Mouse (Mus musculus): Measurements from ENCODE around the gene Serpinb8. TPM values are rescaled to one million over a fixed set of nuclear protein-coding genes. Genes with fewer than 3 reads are reported as not detected.

Serpinb8 gene
- polyA plus RNA-seq, 1 experiment from 2014 or later = 0.39 TPM

GRCm38 (mm10) chr1:107584932-107585331, 4.9 kb upstream of the Serpinb8 start:
- H3K27ac ChIP-seq (ENCODE audit: low read length) = no peak overlapping the region
- H3K4me2 ChIP-seq (ENCODE audit: low read length) = no peak overlapping the region
- ATAC-seq = peak; percentile 86
- H3K4me1 ChIP-seq (ENCODE audit: control insufficient read depth, insufficient read depth, low read length) = no peaks in the 10 kb centered on the region
- WGBS = 59% methylated on average over 3 of the region's 3 CpGs
- no peak overlapping the region for H3K4me3 ChIP-seq (ENCODE audit: low read depth, low read length)
- H3K9ac ChIP-seq (ENCODE audit: low read depth, low read length) = no peak overlapping the region
- no peaks in the 10 kb centered on the region for H3K9me3 ChIP-seq (replicated peaks; ENCODE audit: control insufficient read depth, low read length, poor library complexity, severe bottlenecking)
- no peaks in the 10 kb centered on the region for H3K27me3 ChIP-seq (ENCODE audit: control insufficient read depth, insufficient read depth, low read depth, low read length)
- H3K36me3 ChIP-seq (ENCODE audit: control insufficient read depth, insufficient read depth, low read length) = no peaks in the 10 kb centered on the region

GRCm38 (mm10) chr1:107586196-107586595, 3.6 kb upstream of the Serpinb8 start:
- Histone ChIP-seq H3K4me3 (ENCODE audit: low read depth, low read length) (no peak overlapping the region), H3K27me3 (ENCODE audit: control insufficient read depth, insufficient read depth, low read depth, low read length) (no peaks in the 10 kb centered on the region), H3K36me3 (ENCODE audit: control insufficient read depth, insufficient read depth, low read length) (no peaks in the 10 kb centered on the region), H3K4me2 (ENCODE audit: low read length) (no peak overlapping the region), H3K27ac (ENCODE audit: low read length) (no peak overlapping the region), H3K9me3 (replicated peaks; ENCODE audit: control insufficient read depth, low read length, poor library complexity, severe bottlenecking) (no peaks in the 10 kb centered on the region), H3K4me1 (ENCODE audit: control insufficient read depth, insufficient read depth, low read length) (no peaks in the 10 kb centered on the region), H3K9ac (ENCODE audit: low read depth, low read length) (no peak overlapping the region)
- 89% methylated on average over 3 of the region's 3 CpGs for WGBS
- ATAC-seq = no peak

- Histone ChIP-seq H3K27me3 (ENCODE audit: control insufficient read depth, insufficient read depth, low read depth, low read length) (no peaks in the 10 kb centered on the region), H3K4me2 (ENCODE audit: low read length) (no peak overlapping the region), H3K27ac (ENCODE audit: low read length) (no peak overlapping the region), H3K9me3 (replicated peaks; ENCODE audit: control insufficient read depth, low read length, poor library complexity, severe bottlenecking) (no peaks in the 10 kb centered on the region), H3K36me3 (ENCODE audit: control insufficient read depth, insufficient read depth, low read length) (no peaks in the 10 kb centered on the region), H3K9ac (ENCODE audit: low read depth, low read length) (no peak overlapping the region), H3K4me1 (ENCODE audit: control insufficient read depth, insufficient read depth, low read length) (no peaks in the 10 kb centered on the region), H3K4me3 (ENCODE audit: low read depth, low read length) (no peak overlapping the region)
- no peak for ATAC-seq
Observed at GRCm38 (mm10) chr1:107588206-107588605, 1.6 kb upstream of the Serpinb8 start.

- no peaks in the 10 kb centered on the region for H3K27me3 ChIP-seq (ENCODE audit: control insufficient read depth, insufficient read depth, low read depth, low read length)
- H3K4me2 ChIP-seq (ENCODE audit: low read length) = no peak overlapping the region
- H3K4me1 ChIP-seq (ENCODE audit: control insufficient read depth, insufficient read depth, low read length) = no peaks in the 10 kb centered on the region
- no peak overlapping the region for H3K4me3 ChIP-seq (ENCODE audit: low read depth, low read length)
- no peaks in the 10 kb centered on the region for H3K9me3 ChIP-seq (replicated peaks; ENCODE audit: control insufficient read depth, low read length, poor library complexity, severe bottlenecking)
- ATAC-seq = no peak
- no peak overlapping the region for H3K9ac ChIP-seq (ENCODE audit: low read depth, low read length)
- 43% methylated on average over 1 of the region's 1 CpGs for WGBS
- no peak overlapping the region for H3K27ac ChIP-seq (ENCODE audit: low read length)
- no peaks in the 10 kb centered on the region for H3K36me3 ChIP-seq (ENCODE audit: control insufficient read depth, insufficient read depth, low read length)
Observed at GRCm38 (mm10) chr1:107588642-107589041, 1.2 kb upstream of the Serpinb8 start.

- Histone ChIP-seq H3K4me3 (ENCODE audit: low read depth, low read length) (no peak overlapping the region), H3K9ac (ENCODE audit: low read depth, low read length) (no peak overlapping the region), H3K9me3 (replicated peaks; ENCODE audit: control insufficient read depth, low read length, poor library complexity, severe bottlenecking) (no peaks in the 10 kb centered on the region), H3K4me2 (ENCODE audit: low read length) (no peak overlapping the region), H3K27me3 (ENCODE audit: control insufficient read depth, insufficient read depth, low read depth, low read length) (no peaks in the 10 kb centered on the region), H3K27ac (ENCODE audit: low read length) (no peak overlapping the region), H3K36me3 (ENCODE audit: control insufficient read depth, insufficient read depth, low read length) (no peaks in the 10 kb centered on the region), H3K4me1 (ENCODE audit: control insufficient read depth, insufficient read depth, low read length) (no peaks in the 10 kb centered on the region)
- no peak for ATAC-seq
- WGBS = 76% methylated on average over 3 of the region's 3 CpGs
Observed at GRCm38 (mm10) chr1:107592644-107593043, 2.8 kb downstream of the Serpinb8 start.

GRCm38 (mm10) chr1:107593469-107593868, 3.7 kb downstream of the Serpinb8 start:
- no peak overlapping the region for H3K27ac ChIP-seq (ENCODE audit: low read length)
- ATAC-seq = no peak

GRCm38 (mm10) chr1:107596874-107597273, 7.1 kb downstream of the Serpinb8 start:
- Histone ChIP-seq H3K27me3 (ENCODE audit: control insufficient read depth, insufficient read depth, low read depth, low read length) (no peaks in the 10 kb centered on the region), H3K27ac (ENCODE audit: low read length) (no peak overlapping the region), H3K9me3 (replicated peaks; ENCODE audit: control insufficient read depth, low read length, poor library complexity, severe bottlenecking) (no peaks in the 10 kb centered on the region), H3K4me1 (ENCODE audit: control insufficient read depth, insufficient read depth, low read length) (no peaks in the 10 kb centered on the region), H3K4me3 (ENCODE audit: low read depth, low read length) (no peak overlapping the region), H3K9ac (ENCODE audit: low read depth, low read length) (no peak overlapping the region), H3K4me2 (ENCODE audit: low read length) (no peak overlapping the region), H3K36me3 (ENCODE audit: control insufficient read depth, insufficient read depth, low read length) (no peaks in the 10 kb centered on the region)
- ATAC-seq = no peak

More at GRCm38 (mm10) chr1:107593469-107593868, 3.7 kb downstream of the Serpinb8 start:
- Histone ChIP-seq H3K9me3 (replicated peaks; ENCODE audit: control insufficient read depth, low read length, poor library complexity, severe bottlenecking) (no peaks in the 10 kb centered on the region), H3K4me1 (ENCODE audit: control insufficient read depth, insufficient read depth, low read length) (no peaks in the 10 kb centered on the region), H3K4me3 (ENCODE audit: low read depth, low read length) (no peak overlapping the region), H3K36me3 (ENCODE audit: control insufficient read depth, insufficient read depth, low read length) (no peaks in the 10 kb centered on the region), H3K4me2 (ENCODE audit: low read length) (no peak overlapping the region), H3K9ac (ENCODE audit: low read depth, low read length) (no peak overlapping the region), H3K27me3 (ENCODE audit: control insufficient read depth, insufficient read depth, low read depth, low read length) (no peaks in the 10 kb centered on the region)
- WGBS = 72% methylated on average over 2 of the region's 2 CpGs

- no peaks in the 10 kb centered on the region for H3K9me3 ChIP-seq (replicated peaks; ENCODE audit: control insufficient read depth, low read length, poor library complexity, severe bottlenecking)
- no peak overlapping the region for H3K4me3 ChIP-seq (ENCODE audit: low read depth, low read length)
- no peaks in the 10 kb centered on the region for H3K4me1 ChIP-seq (ENCODE audit: control insufficient read depth, insufficient read depth, low read length)
- H3K36me3 ChIP-seq (ENCODE audit: control insufficient read depth, insufficient read depth, low read length) = no peaks in the 10 kb centered on the region
- no peak for ATAC-seq
- no peak overlapping the region for H3K27ac ChIP-seq (ENCODE audit: low read length)
- H3K27me3 ChIP-seq (ENCODE audit: control insufficient read depth, insufficient read depth, low read depth, low read length) = no peaks in the 10 kb centered on the region
- no peak overlapping the region for H3K9ac ChIP-seq (ENCODE audit: low read depth, low read length)
- no peak overlapping the region for H3K4me2 ChIP-seq (ENCODE audit: low read length)
Observed at GRCm38 (mm10) chr1:107598476-107598875, 8.7 kb downstream of the Serpinb8 start.

GRCm38 (mm10) chr1:107608942-107609341, 19.1 kb downstream of the Serpinb8 start:
- no peaks in the 10 kb centered on the region for H3K36me3 ChIP-seq (ENCODE audit: control insufficient read depth, insufficient read depth, low read length)
- no peak overlapping the region for H3K4me3 ChIP-seq (ENCODE audit: low read depth, low read length)
- no peak overlapping the region for H3K27ac ChIP-seq (ENCODE audit: low read length)
- H3K9me3 ChIP-seq (replicated peaks; ENCODE audit: control insufficient read depth, low read length, poor library complexity, severe bottlenecking) = no peaks in the 10 kb centered on the region
- no peak overlapping the region for H3K9ac ChIP-seq (ENCODE audit: low read depth, low read length)
- no peak for ATAC-seq
- no peaks in the 10 kb centered on the region for H3K4me1 ChIP-seq (ENCODE audit: control insufficient read depth, insufficient read depth, low read length)
- H3K27me3 ChIP-seq (ENCODE audit: control insufficient read depth, insufficient read depth, low read depth, low read length) = no peaks in the 10 kb centered on the region
- WGBS = 68% methylated on average over 1 of the region's 1 CpGs
- no peak overlapping the region for H3K4me2 ChIP-seq (ENCODE audit: low read length)

- Histone ChIP-seq H3K27ac (ENCODE audit: low read length) (no peak overlapping the region), H3K4me3 (ENCODE audit: low read depth, low read length) (no peak overlapping the region), H3K9me3 (replicated peaks; ENCODE audit: control insufficient read depth, low read length, poor library complexity, severe bottlenecking) (no peaks in the 10 kb centered on the region), H3K27me3 (ENCODE audit: control insufficient read depth, insufficient read depth, low read depth, low read length) (no peaks in the 10 kb centered on the region), H3K4me2 (ENCODE audit: low read length) (no peak overlapping the region), H3K36me3 (ENCODE audit: control insufficient read depth, insufficient read depth, low read length) (no peaks in the 10 kb centered on the region), H3K9ac (ENCODE audit: low read depth, low read length) (no peak overlapping the region), H3K4me1 (ENCODE audit: control insufficient read depth, insufficient read depth, low read length) (no peaks in the 10 kb centered on the region)
- 94% methylated on average over 2 of the region's 2 CpGs for WGBS
- ATAC-seq = no peak
Observed at GRCm38 (mm10) chr1:107614087-107614486, 24.3 kb downstream of the Serpinb8 start.

All from midbrain, embryonic 16.5 days (tissue).